Mouse (Mus musculus): ENCODE data around the gene Prss42.

GRCm38 (mm10) chr9:110783611-110784010, 14.4 kb upstream of the Prss42 start:
- no peak for TF ChIP-seq CTCF (IDR thresholded peaks at IDR 0.05; ENCODE audit: control insufficient read depth, insufficient read depth, low read length)
- no peak for TF ChIP-seq POLR2A (IDR thresholded peaks at IDR 0.05; ENCODE audit: borderline replicate concordance, control insufficient read depth, low read depth, low read length)

Measured in bone marrow, adult 2 months (tissue).